Mouse (Mus musculus) embryonic fibroblast, embryonic 13.5 days (primary cell): ENCODE data around the gene Sfi1.
"Not testable (repeated sequence)": the region's sequence is repeated elsewhere in the genome, so short reads cannot be mapped to it uniquely, and the experiment has no call there.

Experiments
- CTCF ChIP-seq: IDR thresholded peaks from 2 replicates; pipeline ENCODE4 v1.5.1; 2011; ENCODE audit warnings: mild to moderate bottlenecking, control low read depth, low read length, moderate library complexity, borderline replicate concordance; ENCODE audit not compliant: insufficient read depth
- POLR2A ChIP-seq: IDR thresholded peaks from 2 replicates; pipeline ENCODE4 v1.6.1; 2011; ENCODE audit warnings: low read depth, mild to moderate bottlenecking, control low read depth, low read length, moderate library complexity

GRCm38 (mm10) chr11:3156991-3157390 lies 36.3 kb downstream of the Sfi1 start:
- not testable (repeated sequence) for TF ChIP-seq POLR2A, CTCF
